Mouse (Mus musculus) cortical plate, adult 2 months (tissue): ENCODE results near the gene Ehd4. TPM values are rescaled to one million over a fixed set of nuclear protein-coding genes. Genes with fewer than 3 reads are reported as not detected.

Experiments
- H3K27ac ChIP-seq: fragments of 200-500 bp; 2 replicates; pipeline ENCODE4 v1.5.1; 2012; ENCODE audit warnings: low read length, control low read depth, inconsistent platforms; ENCODE audit not compliant: insufficient read depth
- H3K4me1 ChIP-seq: fragments of 200-500 bp; 2 replicates; pipeline ENCODE4 v1.6.1; 2011; ENCODE audit warnings: low read length; ENCODE audit not compliant: control insufficient read depth, insufficient read depth
- H3K4me3 ChIP-seq: fragments of 200-500 bp; 2 replicates; pipeline ENCODE4 v1.5.1; 2011; ENCODE audit warnings: mild to moderate bottlenecking, low read length, control low read depth; ENCODE audit not compliant: insufficient read depth
- CTCF ChIP-seq: fragments of 200-500 bp; IDR thresholded peaks from 2 replicates; pipeline ENCODE4 v1.5.1; 2011; ENCODE audit warnings: mild to moderate bottlenecking, control low read depth, low read length; ENCODE audit not compliant: insufficient read depth; ENCODE audit errors: extremely low read depth
- POLR2A ChIP-seq: fragments of 200-500 bp; IDR thresholded peaks from 2 replicates; pipeline ENCODE4 v1.6.1; 2011; ENCODE audit warnings: mild to moderate bottlenecking, low read length, control low read depth; ENCODE audit not compliant: insufficient read depth; ENCODE audit errors: extremely low read depth
- polyA plus RNA-seq: library from polyadenylated mRNA; depleted of rRNA; stranded (reverse); fragments of >200 nt; gene quantifications from 2 replicates; pipeline ENCODE4 v1.2.3, GENCODE M21; 2012

The Ehd4 gene
- polyA plus RNA-seq, 1 experiment: 10.6 TPM

GRCm38 (mm10) chr2:120129252-120129908, 25.0 kb downstream of the Ehd4 start:
- no peak overlapping the region for H3K4me3 ChIP-seq
- TF ChIP-seq CTCF (no peak), POLR2A (no peak)
- H3K27ac ChIP-seq: peak overlapping the region; percentile 78; the same call in 1 of the 2 replicates
- H3K4me1 ChIP-seq: no peaks in the 10 kb centered on the region

- Histone ChIP-seq H3K4me1 (no peaks in the 10 kb centered on the region), H3K4me3 (no peak overlapping the region), H3K27ac (peak overlapping the region; percentile 78)
- TF ChIP-seq POLR2A (no peak), CTCF (no peak)
These were observed 25.8 kb downstream of the Ehd4 start for GRCm38 (mm10) chr2:120128611-120129051.

GRCm38 (mm10) chr2:120128011-120128410, 26.4 kb downstream of the Ehd4 start:
- H3K4me3 ChIP-seq: no peak overlapping the region
- H3K27ac ChIP-seq: no peak overlapping the region
- H3K4me1 ChIP-seq: no peaks in the 10 kb centered on the region
- no peak for TF ChIP-seq POLR2A
- TF ChIP-seq CTCF: no peak

- no peaks in the 10 kb centered on the region for H3K4me1 ChIP-seq
- no peak overlapping the region for H3K4me3 ChIP-seq
- H3K27ac ChIP-seq: no peak overlapping the region
- TF ChIP-seq POLR2A (no peak), CTCF (no peak)
These were observed 27.5 kb downstream of the Ehd4 start for GRCm38 (mm10) chr2:120126901-120127300.

GRCm38 (mm10) chr2:120126408-120126807, 28.0 kb downstream of the Ehd4 start:
- H3K4me3 ChIP-seq: no peak overlapping the region
- H3K27ac ChIP-seq: no peak overlapping the region
- no peak for TF ChIP-seq CTCF
- TF ChIP-seq POLR2A: no peak
- no peaks in the 10 kb centered on the region for H3K4me1 ChIP-seq

GRCm38 (mm10) chr2:120125461-120125860, 28.9 kb downstream of the Ehd4 start:
- H3K4me1 ChIP-seq: no peaks in the 10 kb centered on the region
- no peak overlapping the region for H3K27ac ChIP-seq
- no peak for TF ChIP-seq CTCF
- no peak for TF ChIP-seq POLR2A
- no peak overlapping the region for H3K4me3 ChIP-seq

- TF ChIP-seq POLR2A (no peak), CTCF (no peak)
- Histone ChIP-seq H3K4me1 (no peaks in the 10 kb centered on the region), H3K4me3 (no peak overlapping the region), H3K27ac (no peak overlapping the region)
These were observed 29.5 kb downstream of the Ehd4 start for GRCm38 (mm10) chr2:120124946-120125345.

GRCm38 (mm10) chr2:120124096-120124495, 30.3 kb downstream of the Ehd4 start:
- Histone ChIP-seq H3K4me3 (no peak overlapping the region), H3K27ac (no peak overlapping the region), H3K4me1 (no peaks in the 10 kb centered on the region)
- no peak for TF ChIP-seq POLR2A
- no peak for TF ChIP-seq CTCF

- Histone ChIP-seq H3K4me1 (no peaks in the 10 kb centered on the region), H3K4me3 (no peak overlapping the region), H3K27ac (no peak overlapping the region)
- TF ChIP-seq CTCF (no peak), POLR2A (no peak)
These were observed 31.4 kb downstream of the Ehd4 start for GRCm38 (mm10) chr2:120122983-120123382.

GRCm38 (mm10) chr2:120117346-120117745, 37.1 kb downstream of the Ehd4 start:
- Histone ChIP-seq H3K27ac (no peak overlapping the region), H3K4me1 (no peaks in the 10 kb centered on the region), H3K4me3 (no peak overlapping the region)
- no peak for TF ChIP-seq CTCF
- TF ChIP-seq POLR2A: no peak
